ENCODE assay signal across 8 mouse cellular contexts in genomic region chr17:27565163-27565941, GRCm38 (mm10). TPM values are rescaled to one million over a fixed set of nuclear protein-coding genes. Genes with fewer than 3 reads are reported as not detected.
DNase-seq lines count a peak whose midpoint lies in the region; ATAC-seq and TF ChIP-seq lines count a peak whose summit lies in the region.

AI413582 (minus strand) TSS chr17:27565756.

- H3K4me3 ChIP-seq in hindbrain, embryonic 11.5 days (ENCODE audit: low read depth, low read length) = peak within 1 kb of the TSS; percentile 38
- peak within 1 kb of the TSS; percentile 61 for H3K4me3 ChIP-seq in lung, postnatal 0 days (ENCODE audit: low read depth, low read length)

- H3K4me2 ChIP-seq in hindbrain, embryonic 11.5 days (replicated peaks; ENCODE audit: low read depth, low read length) = peak within 1 kb of the TSS; percentile 69
- H3K4me2 ChIP-seq in lung, postnatal 0 days (replicated peaks; ENCODE audit: low read depth, low read length) = peak within 1 kb of the TSS; percentile 98

- no peaks in the 10 kb centered on the region for H3K9me3 ChIP-seq in hindbrain, embryonic 11.5 days (ENCODE audit: control insufficient read depth, low read length)
- H3K9me3 ChIP-seq in lung, postnatal 0 days (ENCODE audit: low read length) = no peaks in the 10 kb centered on the region

- H3K4me1 ChIP-seq in hindbrain, embryonic 11.5 days (replicated peaks; ENCODE audit: control insufficient read depth, insufficient read depth, low read length) = peaks cover 6% of the 10 kb centered on the region; the same call in 1 of the 2 replicates
- H3K4me1 ChIP-seq in lung, postnatal 0 days (ENCODE audit: insufficient read depth, low read depth, low read length) = peaks cover 6% of the 10 kb centered on the region; the same call in 1 of the 2 replicates

- peak; percentile 98 for TF ChIP-seq CTCF in lung, postnatal 0 days (IDR thresholded peaks at IDR 0.05)

- ATAC-seq in hindbrain, embryonic 11.5 days (ENCODE audit: low FRiP score) = peak; percentile 93
- peak; percentile 96 for ATAC-seq in lung, postnatal 0 days

- under 1% methylated on average over 43 of the region's 58 CpGs for WGBS in hindbrain, embryonic 11.5 days
- under 1% methylated on average over 55 of the region's 58 CpGs for WGBS in lung, postnatal 0 days

- H3K9ac ChIP-seq in hindbrain, embryonic 11.5 days (ENCODE audit: low read depth, low read length) = peak within 1 kb of the TSS; percentile 69
- peak within 1 kb of the TSS; percentile 56 for H3K9ac ChIP-seq in lung, postnatal 0 days (replicated peaks; ENCODE audit: low read depth)

- peak; percentile 96 for DNase-seq in NIH3T3 (ENCODE audit: low read depth)
- peak; percentile 99 for DNase-seq in cerebellum, adult 9-11 months
- peak; percentile 90 to 95 for DNase-seq in frontal cortex, postnatal 10 days (ENCODE audit: low spot score in 2 of 2)
- DNase-seq in hindbrain, embryonic 11.5 days (ENCODE audit: low spot score) = peak; percentile 98
- DNase-seq in layer of hippocampus, postnatal 10 days (ENCODE audit: low spot score in 2 of 2) = peak; percentile 98 to 99
- peak; percentile 96 for DNase-seq in lung, postnatal 0 days (ENCODE audit: low spot score)
- DNase-seq in ovary, postnatal 10 days (ENCODE audit: low spot score) = peak; percentile 97
- DNase-seq in thymus, postnatal 0 days (ENCODE audit: low spot score) = peak; percentile 96

- no peaks in the 10 kb centered on the region for H3K36me3 ChIP-seq in hindbrain, embryonic 11.5 days (ENCODE audit: control insufficient read depth, insufficient read depth, low read length)
- H3K36me3 ChIP-seq in lung, postnatal 0 days (ENCODE audit: insufficient read depth, low read length) = no peaks in the 10 kb centered on the region

- TF ChIP-seq EP300 in lung, postnatal 0 days (IDR thresholded peaks at IDR 0.05) = no peak

- no peaks in the 10 kb centered on the region for H3K27me3 ChIP-seq in hindbrain, embryonic 11.5 days (ENCODE audit: control insufficient read depth, insufficient read depth, low read length)
- no peaks in the 10 kb centered on the region for H3K27me3 ChIP-seq in lung, postnatal 0 days (replicated peaks; ENCODE audit: insufficient read depth, low read length)

- no peak within 1 kb of the TSS for H3K27ac ChIP-seq in hindbrain, embryonic 11.5 days (ENCODE audit: low read depth, low read length)
- no peak within 1 kb of the TSS for H3K27ac ChIP-seq in lung, postnatal 0 days (ENCODE audit: low read length)

RNA-seq across cellular contexts. Expression of gene AI413582, which starts in this region (rescaled TPM):
- polyA plus RNA-seq in hindbrain, embryonic 11.5 days (2014; fragmentation: Nextera tagmentation; extraction: Ambion mirVana) = 17.1 and 19.0 TPM in 2 replicates
- 10 to 100 TPM; 61.4 to 72.2 TPM for total RNA-seq in layer of hippocampus, postnatal 10 days (2021)
- polyA plus RNA-seq in lung, postnatal 0 days (2015; fragmentation: Nextera tagmentation; extraction: Ambion mirVana) = 30.8 and 38.6 TPM in 2 replicates
- 109 and 111 TPM in 2 replicates for polyA plus RNA-seq in thymus, postnatal 0 days (2015; fragmentation: Nextera tagmentation; extraction: Ambion mirVana)
